Mouse (Mus musculus) CH12.LX (cell line): ENCODE measurements around the gene Mrnip. TPM values are rescaled to one million over a fixed set of nuclear protein-coding genes. Genes with fewer than 3 reads are reported as not detected.

Experiments
- DNase-seq: peaks from one replicate; pipeline ENCODE4 v3.0.0-alpha.2; 2013; ENCODE audit errors: extremely low read depth
- H3K27ac ChIP-seq: 2 replicates; pipeline ENCODE4 v1.5.1; 2012; ENCODE audit warnings: low read depth, mild to moderate bottlenecking, control low read depth, moderate library complexity; ENCODE audit not compliant: insufficient read depth
- H3K27me3 ChIP-seq: replicated peaks from 2 replicates; pipeline ENCODE3; 2012; ENCODE audit warnings: inconsistent platforms
- H3K36me3 ChIP-seq, 2 experiments: replicated peaks in 1 of 2; 2 replicates each; pipeline versions ENCODE3 to v1.6.1; 2012; ENCODE audit warnings: inconsistent platforms in 1 of 2, low read length in 1 of 2, mild to moderate bottlenecking in 1 of 2, mixed read lengths in 1 of 2, moderate library complexity in 1 of 2; ENCODE audit not compliant: control insufficient read depth in 1 of 2, insufficient read depth in 1 of 2
- H3K4me1 ChIP-seq, 2 experiments: 2 replicates each; pipeline ENCODE4 v1.6.1; 2012; ENCODE audit warnings: inconsistent platforms in 1 of 2, moderate library complexity in 1 of 2; ENCODE audit not compliant: insufficient read depth in 2 of 2, control insufficient read depth in 1 of 2
- H3K4me2 ChIP-seq: 2 replicates; pipeline ENCODE4 v1.6.1; 2012; ENCODE audit warnings: low read depth, mild to moderate bottlenecking, control low read depth; ENCODE audit not compliant: poor library complexity, insufficient read depth, severe bottlenecking
- H3K4me3 ChIP-seq, 3 experiments: fragments of 150-350 bp in 1 of 3; sonication (generic) in 1 of 3; replicated peaks in 1 of 3; 2 replicates each; pipeline versions ENCODE3 to v1.5.1; 2011 to 2012; ENCODE audit warnings: low read depth in 2 of 3, low read length in 2 of 3, mild to moderate bottlenecking in 2 of 3, moderate library complexity in 2 of 3, control low read depth in 1 of 3, improper control_type of control experiment in 1 of 3, inconsistent platforms in 1 of 3, mixed read lengths in 1 of 3; ENCODE audit not compliant: poor library complexity in 1 of 3
- H3K79me2 ChIP-seq: replicated peaks from 2 replicates; pipeline ENCODE4 v1.6.1; 2012; ENCODE audit warnings: mild to moderate bottlenecking, moderate library complexity; ENCODE audit not compliant: control insufficient read depth, poor library complexity, insufficient read depth, severe bottlenecking; ENCODE audit errors: extremely low read depth
- H3K9ac ChIP-seq: 2 replicates; pipeline ENCODE4 v1.6.1; 2012; ENCODE audit warnings: low read depth, mild to moderate bottlenecking, control low read depth, moderate library complexity; ENCODE audit not compliant: insufficient read depth
- H3K9me3 ChIP-seq: replicated peaks from 2 replicates; pipeline ENCODE3; 2012; ENCODE audit warnings: low read length, inconsistent platforms, mixed read lengths
- BHLHE40 ChIP-seq: IDR thresholded peaks from 2 replicates; pipeline ENCODE4 v1.6.1; 2011; ENCODE audit warnings: mild to moderate bottlenecking, low read depth, low read length, improper control_type of control experiment
- CHD1 ChIP-seq: IDR thresholded peaks from 2 replicates; pipeline ENCODE4 v1.6.1; 2012; ENCODE audit warnings: low read depth, low read length, improper control_type of control experiment, inconsistent platforms
- CHD2 ChIP-seq: IDR thresholded peaks from 2 replicates; pipeline ENCODE4 v1.6.1; 2011; ENCODE audit warnings: low read length, improper control_type of control experiment
- CTCF ChIP-seq, 2 experiments: IDR thresholded peaks in 1 of 2; conservative IDR thresholded peaks in 1 of 2; 2 replicates each; pipeline ENCODE4 v1.5.1; 2011 to 2012; ENCODE audit warnings: low read depth in 2 of 2, low read length in 2 of 2, improper control_type of control experiment in 1 of 2, inconsistent platforms in 1 of 2, mild to moderate bottlenecking in 1 of 2, moderate library complexity in 1 of 2
- E2F4 ChIP-seq: IDR thresholded peaks from 2 replicates; pipeline ENCODE4 v1.6.1; 2011; ENCODE audit warnings: low read depth, low read length, improper control_type of control experiment; ENCODE audit not compliant: insufficient replicate concordance
- ELF1 ChIP-seq: IDR thresholded peaks from 2 replicates; pipeline ENCODE4 v1.6.1; 2014; ENCODE audit warnings: low read depth, mild to moderate bottlenecking, inconsistent platforms, low read length, improper control_type of control experiment
- EP300 ChIP-seq: IDR thresholded peaks from 2 replicates; pipeline ENCODE4 v1.6.1; 2011; ENCODE audit warnings: low read length, improper control_type of control experiment
- ETS1 ChIP-seq: conservative IDR thresholded peaks from 2 replicates; pipeline ENCODE4 v1.6.1; 2012; ENCODE audit warnings: low read depth, mild to moderate bottlenecking, inconsistent platforms, low read length, improper control_type of control experiment, moderate library complexity
- GABPA ChIP-seq: IDR thresholded peaks from 2 replicates; pipeline ENCODE4 v1.6.1; 2012; ENCODE audit warnings: low read depth, low read length, improper control_type of control experiment, inconsistent platforms; ENCODE audit not compliant: insufficient replicate concordance
- HCFC1 ChIP-seq: IDR thresholded peaks from 2 replicates; pipeline ENCODE4 v1.6.1; 2012; ENCODE audit warnings: low read depth, mild to moderate bottlenecking, inconsistent platforms, low read length, improper control_type of control experiment
- IRF4 ChIP-seq: IDR thresholded peaks from 2 replicates; pipeline ENCODE4 v1.6.1; 2014; ENCODE audit warnings: low read depth, mild to moderate bottlenecking, inconsistent platforms, low read length, improper control_type of control experiment
- JUN ChIP-seq: IDR thresholded peaks from 2 replicates; pipeline ENCODE4 v1.6.1; 2011; ENCODE audit warnings: low read depth, mild to moderate bottlenecking, low read length, improper control_type of control experiment, moderate library complexity; ENCODE audit not compliant: insufficient read depth
- KAT2A ChIP-seq: IDR thresholded peaks from 2 replicates; pipeline ENCODE4 v1.6.1; 2012; ENCODE audit warnings: low read length, improper control_type of control experiment, inconsistent platforms; ENCODE audit not compliant: insufficient replicate concordance
- MAFK ChIP-seq: IDR thresholded peaks from 2 replicates; pipeline ENCODE4 v1.6.1; 2011; ENCODE audit warnings: low read length, improper control_type of control experiment; ENCODE audit not compliant: insufficient replicate concordance
- MAX ChIP-seq: IDR thresholded peaks from 2 replicates; pipeline ENCODE4 v1.6.1; 2011; ENCODE audit warnings: low read length, improper control_type of control experiment
- MAZ ChIP-seq: IDR thresholded peaks from 2 replicates; pipeline ENCODE4 v1.6.1; 2012; ENCODE audit warnings: low read depth, mild to moderate bottlenecking, inconsistent platforms, low read length, improper control_type of control experiment, moderate library complexity
- MXI1 ChIP-seq: IDR thresholded peaks from 2 replicates; pipeline ENCODE4 v1.6.1; 2011; ENCODE audit warnings: mild to moderate bottlenecking, low read depth, low read length, improper control_type of control experiment
- MYC ChIP-seq: IDR thresholded peaks from 2 replicates; pipeline ENCODE4 v1.6.1; 2011; ENCODE audit warnings: low read depth, mild to moderate bottlenecking, improper control_type of control experiment, low read length
- NELFE ChIP-seq: IDR thresholded peaks from 2 replicates; pipeline ENCODE4 v1.6.1; 2011; ENCODE audit warnings: low read depth, low read length, improper control_type of control experiment
- NRF1 ChIP-seq: IDR thresholded peaks from 2 replicates; pipeline ENCODE4 v1.6.1; 2014; ENCODE audit warnings: low read depth, mild to moderate bottlenecking, inconsistent platforms, low read length, improper control_type of control experiment, moderate library complexity
- PAX5 ChIP-seq: IDR thresholded peaks from 2 replicates; pipeline ENCODE4 v1.6.1; 2012; ENCODE audit warnings: low read length, inconsistent platforms, mixed read lengths
- POLR2A ChIP-seq: IDR thresholded peaks from 2 replicates; pipeline ENCODE4 v1.6.1; 2011; ENCODE audit warnings: low read depth, mild to moderate bottlenecking, improper control_type of control experiment, low read length
- POLR2AphosphoS2 ChIP-seq: IDR thresholded peaks from 2 replicates; pipeline ENCODE4 v1.6.1; 2011; ENCODE audit warnings: low read depth, low read length, improper control_type of control experiment
- RAD21 ChIP-seq: IDR thresholded peaks from 2 replicates; pipeline ENCODE4 v1.6.1; 2011; ENCODE audit warnings: low read depth, mild to moderate bottlenecking, low read length, improper control_type of control experiment, moderate library complexity
- RCOR1 ChIP-seq: conservative IDR thresholded peaks from 2 replicates; pipeline ENCODE4 v1.6.1; 2012; ENCODE audit warnings: low read depth, mild to moderate bottlenecking, inconsistent platforms, low read length, improper control_type of control experiment
- SIN3A ChIP-seq: IDR thresholded peaks from 2 replicates; pipeline ENCODE4 v1.6.1; 2012; ENCODE audit warnings: low read length, improper control_type of control experiment, inconsistent platforms
- SMC3 ChIP-seq: IDR thresholded peaks from 2 replicates; pipeline ENCODE4 v1.6.1; 2011; ENCODE audit warnings: low read depth, low read length, improper control_type of control experiment
- TBP ChIP-seq: conservative IDR thresholded peaks from 2 replicates; pipeline ENCODE4 v1.6.1; 2011; ENCODE audit warnings: low read depth, low read length, improper control_type of control experiment
- TCF12 ChIP-seq: IDR thresholded peaks from 2 replicates; pipeline ENCODE4 v1.6.1; 2014; ENCODE audit warnings: low read depth, mild to moderate bottlenecking, inconsistent platforms, low read length, improper control_type of control experiment
- UBTF ChIP-seq: IDR thresholded peaks from 2 replicates; pipeline ENCODE4 v1.6.1; 2012; ENCODE audit warnings: low read depth, mild to moderate bottlenecking, inconsistent platforms, low read length, improper control_type of control experiment, moderate library complexity
- USF1 ChIP-seq: IDR thresholded peaks from 2 replicates; pipeline ENCODE4 v1.6.1; 2014; ENCODE audit warnings: low read depth, mild to moderate bottlenecking, inconsistent platforms, low read length, improper control_type of control experiment
- ZC3H11A ChIP-seq: IDR thresholded peaks from 2 replicates; pipeline ENCODE4 v1.6.1; 2012; ENCODE audit warnings: low read depth, mild to moderate bottlenecking, inconsistent platforms, low read length, improper control_type of control experiment
- ZKSCAN1 ChIP-seq: IDR thresholded peaks from 2 replicates; pipeline ENCODE4 v1.6.1; 2012; ENCODE audit warnings: low read depth, inconsistent platforms, low read length, improper control_type of control experiment, borderline replicate concordance
- ZMIZ1 ChIP-seq: IDR thresholded peaks from 2 replicates; pipeline ENCODE4 v1.6.1; 2012; ENCODE audit warnings: low read depth, mild to moderate bottlenecking, inconsistent platforms, low read length, improper control_type of control experiment
- ZNF384 ChIP-seq: IDR thresholded peaks from 2 replicates; pipeline ENCODE4 v1.6.1; 2012; ENCODE audit warnings: low read depth, low read length, improper control_type of control experiment, inconsistent platforms
- dilution Hi-C: fragments of 300-500 bp; cut with MboI; formaldehyde crosslinking; loops from 2 replicates; pipeline ENCODE4 v1.14.3; 2020; ENCODE audit warnings: low sequenced_read_pairs; ENCODE audit not compliant: extremely low pct_unique_long_range_greater_than_20kb, extremely low pct_ligation_motif_present
- in situ Hi-C: fragments of 300-500 bp; cut with MboI; formaldehyde crosslinking; loops from 3 replicates; pipeline ENCODE4 v1.14.3; 2019; ENCODE audit warnings: low sequenced_read_pairs, low pct_ligation_motif_present, low pct_unique_long_range_greater_than_20kb, mixed read lengths
- polyA plus RNA-seq: library from polyadenylated mRNA; unstranded; fragments of >175 nt; gene quantifications from 2 replicates; pipeline ENCODE4 v1.2.1, GENCODE M21; 2012; ENCODE audit warnings: low read depth; ENCODE audit not compliant: insufficient read length
- total RNA-seq, 2 experiments: library from RNA; depleted of rRNA; stranded (reverse); fragments of 300-350 nt in 1 of 2; fragments of >200 nt in 1 of 2; gene quantifications; 2 replicates each; pipeline ENCODE4 v1.2.3; 2012 to 2014

Gene Mrnip
- total and polyA plus RNA-seq, 3 experiments = 22.5 to 36.7 (median 29.7) TPM

DNA sequence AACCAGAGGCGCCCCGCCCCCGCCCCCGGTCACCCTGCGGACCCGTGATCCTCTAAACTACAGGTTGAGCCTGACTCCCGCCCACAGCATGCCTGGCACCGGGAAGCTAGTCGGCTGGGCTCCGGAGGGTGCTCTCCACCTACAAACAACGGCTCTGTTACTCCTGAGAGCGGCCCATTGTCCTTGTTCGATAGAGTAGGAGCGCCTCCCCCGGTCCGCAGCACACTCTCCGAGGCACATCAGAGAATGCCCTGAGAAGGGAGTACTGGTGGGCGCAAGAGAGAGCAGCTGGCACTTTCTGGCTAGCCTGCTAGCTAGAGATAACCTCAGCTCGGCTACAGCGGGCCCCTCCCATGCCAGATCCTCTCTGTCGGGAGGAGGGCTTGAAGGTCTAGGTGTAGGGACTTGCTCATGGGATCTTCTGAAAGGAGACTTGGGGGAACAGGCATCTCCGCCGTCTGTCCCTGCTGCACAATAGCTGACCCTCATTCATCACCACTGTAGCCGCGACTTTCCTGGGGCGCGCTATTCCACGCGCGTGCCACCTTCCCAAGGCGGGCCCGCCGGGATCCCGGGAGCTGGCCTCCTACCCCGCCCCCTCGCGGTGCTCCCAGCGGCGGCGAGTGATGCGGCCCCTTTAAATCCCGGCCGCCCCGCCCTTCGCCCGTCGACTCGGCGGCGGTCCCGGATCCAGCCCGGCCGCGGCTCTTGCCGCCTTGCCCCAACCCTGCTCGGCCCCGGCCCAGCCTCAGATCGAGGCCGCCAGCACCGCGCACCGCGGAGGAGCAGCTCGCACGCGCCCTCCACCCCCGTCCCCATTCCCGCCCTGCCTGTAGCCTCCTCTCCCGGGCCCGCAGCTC is 50.7 kb downstream of the Mrnip start:
- Histone ChIP-seq H3K4me1 (peaks cover 27 to 72% of the 10 kb centered on the region in 2 experiments), H3K9ac (peak overlapping the region; percentile 85), H3K9me3 (no peaks in the 10 kb centered on the region), H3K4me2 (peak overlapping the region; percentile 94), H3K27me3 (no peaks in the 10 kb centered on the region), H3K27ac (peak overlapping the region; percentile 59), H3K36me3 (peaks cover 0 to 21% of the 10 kb centered on the region in 2 experiments), H3K79me2 (no peaks in the 10 kb centered on the region; the same call in 1 of the 2 replicates), H3K4me3 (peak overlapping the region; percentile 67 to 88 (median 74))
- in situ Hi-C loops = loop anchor here (5.0 to 10.0 kb wide), 3 partner anchors 63 to 240 kb away; no protein-coding TSS in a partner anchor
- peak; percentile 61 for DNase-seq
- dilution Hi-C loops = no loop called here
- TF ChIP-seq EP300 (no peak), ZC3H11A (no peak), CTCF (conservative IDR thresholded peaks at IDR 0.05 in 1 of 2, IDR thresholded peaks at IDR 0.05 in 1 of 2; ENCODE audit: low read depth in 2 of 2, low read length in 2 of 2) (peak in 1 of 2 experiments; percentile 75; a peak in 2 of 4 replicates), NRF1 (no peak), JUN (no peak), HCFC1 (no peak; the same call in 1 of the 2 replicates), USF1 (no peak), MAX (no peak), ELF1 (no peak; the same call in 1 of the 2 replicates), RAD21 (peak; percentile 70), E2F4 (no peak), ETS1 (peak; percentile 19; the same call in 1 of the 2 replicates), TCF12 (peak; percentile 26; the same call in 1 of the 2 replicates), MAFK (no peak), PAX5 (no peak), SMC3 (peak; percentile 49), SIN3A (peak; percentile 63; the same call in 1 of the 2 replicates), CHD2 (peak; percentile 40; the same call in 1 of the 2 replicates), RCOR1 (no peak), POLR2A (peak; percentile 50), CHD1 (0 out of 2 replicates have a peak, but pooled peaks have one; percentile 43), POLR2AphosphoS2 (no peak), MYC (no peak; the same call in 1 of the 2 replicates), ZNF384 (no peak), MAZ (peak; percentile 54; the same call in 1 of the 2 replicates), MXI1 (peak; percentile 16; the same call in 1 of the 2 replicates), IRF4 (no peak; the same call in 1 of the 2 replicates), GABPA (no peak), ZKSCAN1 (no peak), BHLHE40 (peak; percentile 29; the same call in 1 of the 2 replicates), KAT2A (no peak), UBTF (peak; percentile 30; the same call in 1 of the 2 replicates), ZMIZ1 (no peak), NELFE (0 out of 2 replicates have a peak, but pooled peaks have one; percentile 21), TBP (no peak)
